13 mouse cellular contexts compared by ENCODE assay signal in genomic region chr10:80180823-80181222, GRCm38 (mm10). TPM values are rescaled to one million over a fixed set of nuclear protein-coding genes. Genes with fewer than 3 reads are reported as not detected.
DNase-seq lines count a peak whose midpoint lies in the region; ATAC-seq and TF ChIP-seq lines count a peak whose summit lies in the region.
"Had no signal": no experiment of that assay in that cellular context is flagged by ENCODE, and none has a peak within 500 bp of the region (broad histone marks: within the 10 kb centered on the region; RNA-seq: fewer than 3 reads in every experiment).

No protein-coding gene starts in this region.

- H3K36me3 ChIP-seq in lung, embryonic 14.5 days (ENCODE audit: insufficient read depth), result 0 out of 2 replicates have a peak, but pooled peaks cover 2% of the 10 kb centered on the region
- 0 out of 2 replicates have a peak, but pooled peaks cover 8% of the 10 kb centered on the region for H3K36me3 ChIP-seq in forebrain, embryonic 15.5 days
- no peaks in the 10 kb centered on the region for H3K36me3 ChIP-seq in intestine, embryonic 16.5 days (ENCODE audit: control insufficient read depth, insufficient read depth, low read length)
- peaks cover 3% of the 10 kb centered on the region; the same call in 1 of the 2 replicates for H3K36me3 ChIP-seq in neural tube, embryonic 14.5 days (ENCODE audit: control insufficient read depth, insufficient read depth, low read length)
- H3K36me3 ChIP-seq: liver, embryonic 13.5 days had no signal

- H3K9me3 ChIP-seq in lung, embryonic 14.5 days (ENCODE audit: low read depth, low read length), result no peaks in the 10 kb centered on the region
- no peaks in the 10 kb centered on the region for H3K9me3 ChIP-seq in forebrain, embryonic 15.5 days
- H3K9me3 ChIP-seq in intestine, embryonic 16.5 days (ENCODE audit: control insufficient read depth, low read length), result no peaks in the 10 kb centered on the region
- no peaks in the 10 kb centered on the region for H3K9me3 ChIP-seq in neural tube, embryonic 14.5 days (ENCODE audit: control insufficient read depth, low read length)
- H3K9me3 ChIP-seq: G1E; liver, embryonic 13.5 days had no signal

- ATAC-seq in lung, embryonic 14.5 days (ENCODE audit: insufficient read depth), result no peak
- ATAC-seq in forebrain, embryonic 15.5 days (replicated peaks), result no peak
- no peak for ATAC-seq in intestine, embryonic 16.5 days
- ATAC-seq in neural tube, embryonic 14.5 days (ENCODE audit: low read depth), result no peak
- no peak for ATAC-seq in activated CD4-positive, CD25-positive, alpha-beta regulatory T cell, adult 4 months
- ATAC-seq in inflammation-experienced regulatory T-cells, adult 6 months, result no peak

- peak overlapping the region; percentile 77 for H3K4me2 ChIP-seq in lung, embryonic 14.5 days
- peak overlapping the region; percentile 71 for H3K4me2 ChIP-seq in forebrain, embryonic 15.5 days (replicated peaks)
- peak overlapping the region; percentile 79 for H3K4me2 ChIP-seq in intestine, embryonic 16.5 days (ENCODE audit: low read depth, low read length)
- peak overlapping the region; percentile 91 for H3K4me2 ChIP-seq in neural tube, embryonic 14.5 days (ENCODE audit: low read depth, low read length)

- no peaks in the 10 kb centered on the region; the same call in none of the 2 replicates for H3K4me1 ChIP-seq in lung, embryonic 14.5 days (ENCODE audit: insufficient read depth)
- peaks cover 37% of the 10 kb centered on the region for H3K4me1 ChIP-seq in forebrain, embryonic 15.5 days
- H3K4me1 ChIP-seq in intestine, embryonic 16.5 days (ENCODE audit: control insufficient read depth, insufficient read depth, low read length), result peaks cover 9% of the 10 kb centered on the region
- H3K4me1 ChIP-seq in neural tube, embryonic 14.5 days (ENCODE audit: control insufficient read depth, insufficient read depth, low read length), result peaks cover 24% of the 10 kb centered on the region

- H3K27ac ChIP-seq in lung, embryonic 14.5 days (ENCODE audit: low read depth), result no peak overlapping the region
- no peak overlapping the region for H3K27ac ChIP-seq in forebrain, embryonic 15.5 days (replicated peaks)
- H3K27ac ChIP-seq in intestine, embryonic 16.5 days (ENCODE audit: low read length), result no peak overlapping the region
- no peak overlapping the region for H3K27ac ChIP-seq in neural tube, embryonic 14.5 days (ENCODE audit: low read depth, low read length)
- H3K27ac ChIP-seq: liver, embryonic 13.5 days had no signal

- 26% methylated on average over 5 of the region's 5 CpGs for WGBS in lung, embryonic 14.5 days
- WGBS in forebrain, embryonic 15.5 days, result 45% methylated on average over 5 of the region's 5 CpGs
- 61% methylated on average over 5 of the region's 5 CpGs for WGBS in intestine, embryonic 16.5 days
- whole genome bisulfite sequencing in neural tube, embryonic 14.5 days, result 42% methylated on average over 5 of the region's 5 CpGs

- no peak for DNase-seq in lung, embryonic 14.5 days
- no peak for DNase-seq in lung, postnatal 25 days (ENCODE audit: low spot score)
- DNase-seq in cerebellum, postnatal 4 days (ENCODE audit: low spot score in 2 of 2), result no peak
- DNase-seq: adrenal gland, postnatal 10 days; cerebellum, postnatal 14 days; kidney, postnatal 14 days; liver, embryonic 13.5 days had no signal

- no peak for TF ChIP-seq CTCF in lung, embryonic 14.5 days (IDR thresholded peaks at IDR 0.05; ENCODE audit: low read depth)

- peak overlapping the region; percentile 93 for H3K9ac ChIP-seq in lung, embryonic 14.5 days
- peak overlapping the region; percentile 78 for H3K9ac ChIP-seq in forebrain, embryonic 15.5 days (replicated peaks)
- peak overlapping the region; percentile 80; the same call in 1 of the 2 replicates for H3K9ac ChIP-seq in intestine, embryonic 16.5 days (ENCODE audit: low read depth, low read length)
- H3K9ac ChIP-seq in neural tube, embryonic 14.5 days (replicated peaks; ENCODE audit: low read depth, low read length), result peak overlapping the region; percentile 97
- H3K9ac ChIP-seq: liver, embryonic 13.5 days had no signal

- no peaks in the 10 kb centered on the region for H3K27me3 ChIP-seq in lung, embryonic 14.5 days (ENCODE audit: insufficient read depth, low read length)
- no peaks in the 10 kb centered on the region for H3K27me3 ChIP-seq in forebrain, embryonic 15.5 days
- H3K27me3 ChIP-seq in intestine, embryonic 16.5 days (replicated peaks; ENCODE audit: control insufficient read depth, insufficient read depth, low read length), result no peaks in the 10 kb centered on the region
- H3K27me3 ChIP-seq in neural tube, embryonic 14.5 days (ENCODE audit: control insufficient read depth, insufficient read depth, low read length), result no peaks in the 10 kb centered on the region

- H3K4me3 ChIP-seq in lung, embryonic 14.5 days (ENCODE audit: low read depth, low read length), result peak overlapping the region; percentile 75
- H3K4me3 ChIP-seq in forebrain, embryonic 15.5 days, result peak overlapping the region; percentile 58
- no peak overlapping the region for H3K4me3 ChIP-seq in intestine, embryonic 16.5 days (ENCODE audit: low read length)
- peak overlapping the region; percentile 73 for H3K4me3 ChIP-seq in neural tube, embryonic 14.5 days (ENCODE audit: low read depth, low read length)

RNA-seq across cellular contexts. Expression of gene Efna2, which starts 1.5 kb away (rescaled TPM):
- 19.6 and 22.7 TPM in 2 replicates for polyA plus RNA-seq in lung, embryonic 14.5 days (2014; fragmentation: Nextera tagmentation; extraction: Ambion mirVana)
- polyA plus RNA-seq in forebrain, embryonic 15.5 days (2015; fragmentation: Nextera tagmentation; extraction: Ambion mirVana), result 35.8 and 36.5 TPM in 2 replicates
- polyA plus RNA-seq in intestine, embryonic 16.5 days (2015; fragmentation: Nextera tagmentation; extraction: Ambion mirVana), result 7.4 and 8.1 TPM in 2 replicates
- polyA plus RNA-seq in neural tube, embryonic 14.5 days (2014; fragmentation: Nextera tagmentation; extraction: Ambion mirVana), result 24.0 and 25.9 TPM in 2 replicates
- polyA plus RNA-seq in activated CD4-positive, CD25-positive, alpha-beta regulatory T cell, adult 4 months (2017; shearing (Covaris generic)), result not detected
- not detected for polyA plus RNA-seq in inflammation-experienced regulatory T-cells, adult 6 months (2017; shearing (Covaris generic))

RNA-seq across cellular contexts. Expression of gene 1600002K03Rik, which starts 8.1 kb away (rescaled TPM):
- polyA plus RNA-seq in lung, embryonic 14.5 days (2014; fragmentation: Nextera tagmentation; extraction: Ambion mirVana), result 8.3 and 9.7 TPM in 2 replicates
- 9.7 and 12.7 TPM in 2 replicates for polyA plus RNA-seq in forebrain, embryonic 15.5 days (2015; fragmentation: Nextera tagmentation; extraction: Ambion mirVana)
- 23.6 TPM in 2 replicates for polyA plus RNA-seq in intestine, embryonic 16.5 days (2015; fragmentation: Nextera tagmentation; extraction: Ambion mirVana)
- polyA plus RNA-seq in neural tube, embryonic 14.5 days (2014; fragmentation: Nextera tagmentation; extraction: Ambion mirVana), result 6.4 and 7.8 TPM in 2 replicates
- polyA plus RNA-seq in activated CD4-positive, CD25-positive, alpha-beta regulatory T cell, adult 4 months (2017; shearing (Covaris generic)), result 10 to 100 TPM; 18.0 to 22.7 TPM
- 10 to 100 TPM; 17.9 to 28.4 (median 20.5) TPM for polyA plus RNA-seq in inflammation-experienced regulatory T-cells, adult 6 months (2017; shearing (Covaris generic))

RNA-seq across cellular contexts. Expression of gene Cirbp, which starts 15.0 kb away (rescaled TPM):
- 71.8 and 71.9 TPM in 2 replicates for polyA plus RNA-seq in lung, embryonic 14.5 days (2014; fragmentation: Nextera tagmentation; extraction: Ambion mirVana)
- 350 and 358 TPM in 2 replicates for polyA plus RNA-seq in forebrain, embryonic 15.5 days (2015; fragmentation: Nextera tagmentation; extraction: Ambion mirVana)
- 53.2 and 62.6 TPM in 2 replicates for polyA plus RNA-seq in intestine, embryonic 16.5 days (2015; fragmentation: Nextera tagmentation; extraction: Ambion mirVana)
- polyA plus RNA-seq in neural tube, embryonic 14.5 days (2014; fragmentation: Nextera tagmentation; extraction: Ambion mirVana), result 249 and 286 TPM in 2 replicates
- polyA plus RNA-seq in activated CD4-positive, CD25-positive, alpha-beta regulatory T cell, adult 4 months (2017; shearing (Covaris generic)), result 100 to 1,000 TPM; 132 to 177 TPM
- polyA plus RNA-seq in inflammation-experienced regulatory T-cells, adult 6 months (2017; shearing (Covaris generic)), result 100 to 1,000 TPM in 2 of 3 experiments, 10 to 100 TPM in 1; 84.2 to 255 (median 213) TPM

RNA-seq across cellular contexts. Expression of gene Midn, which starts 32.8 kb away (rescaled TPM):
- polyA plus RNA-seq in lung, embryonic 14.5 days (2014; fragmentation: Nextera tagmentation; extraction: Ambion mirVana), result 32.6 and 34.2 TPM in 2 replicates
- polyA plus RNA-seq in forebrain, embryonic 15.5 days (2015; fragmentation: Nextera tagmentation; extraction: Ambion mirVana), result 33.0 and 34.9 TPM in 2 replicates
- polyA plus RNA-seq in intestine, embryonic 16.5 days (2015; fragmentation: Nextera tagmentation; extraction: Ambion mirVana), result 8.8 and 10.3 TPM in 2 replicates
- polyA plus RNA-seq in neural tube, embryonic 14.5 days (2014; fragmentation: Nextera tagmentation; extraction: Ambion mirVana), result 38.8 and 39.8 TPM in 2 replicates
- 1 to 10 TPM; 7.3 to 9.2 TPM for polyA plus RNA-seq in activated CD4-positive, CD25-positive, alpha-beta regulatory T cell, adult 4 months (2017; shearing (Covaris generic))
- 1 to 10 TPM; 7.3 to 9.3 (median 7.5) TPM for polyA plus RNA-seq in inflammation-experienced regulatory T-cells, adult 6 months (2017; shearing (Covaris generic))

RNA-seq across cellular contexts. Expression of gene Cbarp, which starts 40.2 kb away (rescaled TPM):
- 3.8 and 5.5 TPM in 2 replicates for polyA plus RNA-seq in lung, embryonic 14.5 days (2014; fragmentation: Nextera tagmentation; extraction: Ambion mirVana)
- 29.7 and 39.5 TPM in 2 replicates for polyA plus RNA-seq in forebrain, embryonic 15.5 days (2015; fragmentation: Nextera tagmentation; extraction: Ambion mirVana)
- polyA plus RNA-seq in intestine, embryonic 16.5 days (2015; fragmentation: Nextera tagmentation; extraction: Ambion mirVana), result 5.1 TPM in 2 replicates
- polyA plus RNA-seq in neural tube, embryonic 14.5 days (2014; fragmentation: Nextera tagmentation; extraction: Ambion mirVana), result 82.2 and 101 TPM in 2 replicates
- under 1 TPM; 0.74 to 0.96 TPM for polyA plus RNA-seq in activated CD4-positive, CD25-positive, alpha-beta regulatory T cell, adult 4 months (2017; shearing (Covaris generic))
- 1 to 10 TPM in 2 of 3 experiments, under 1 TPM in 1; 0.60 to 2.3 (median 1.3) TPM for polyA plus RNA-seq in inflammation-experienced regulatory T-cells, adult 6 months (2017; shearing (Covaris generic))
